Mouse (Mus musculus): ENCODE measurements around the gene Coa5. TPM values are rescaled to one million over a fixed set of nuclear protein-coding genes. Genes with fewer than 3 reads are reported as not detected.

Gene Coa5
- polyA plus RNA-seq, 1 experiment from 2014 or later = 48.9 TPM

DNA sequence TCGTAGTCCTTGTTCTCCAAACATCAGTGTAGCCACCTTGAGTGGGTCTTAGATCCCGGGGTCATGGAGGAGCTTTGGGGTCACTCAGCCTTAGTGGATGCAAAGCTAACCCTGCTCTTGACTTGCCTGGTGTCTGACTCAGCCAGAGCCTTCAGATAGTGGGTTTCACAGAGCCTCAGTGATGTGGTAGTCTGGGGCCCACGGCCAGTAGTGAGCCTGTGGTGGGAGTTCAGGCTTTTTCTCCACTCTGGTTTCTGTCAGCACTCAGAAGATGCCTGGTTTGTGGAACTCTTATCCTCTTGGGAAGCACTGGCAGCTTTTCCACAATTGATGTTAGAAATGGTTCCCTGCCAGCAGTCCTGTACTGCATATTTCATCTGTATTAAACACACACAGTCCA lies 45.6 kb downstream of the Coa5 start:
- H3K4me1 ChIP-seq = no peaks in the 10 kb centered on the region
- no peak overlapping the region for H3K4me3 ChIP-seq (replicated peaks)
- H3K9ac ChIP-seq = no peak overlapping the region
- no peak overlapping the region for H3K27ac ChIP-seq
- no peak for ATAC-seq (replicated peaks; ENCODE audit: low FRiP score)
- no peak overlapping the region for H3K4me2 ChIP-seq
- no peaks in the 10 kb centered on the region for H3K9me3 ChIP-seq (replicated peaks)
- peaks cover 8% of the 10 kb centered on the region; the same call in 1 of the 2 replicates for H3K36me3 ChIP-seq
- WGBS = 88% methylated on average over 3 of the region's 3 CpGs
- H3K27me3 ChIP-seq = no peaks in the 10 kb centered on the region

GRCm38 (mm10) chr1:37380913-37381312 lies 49.0 kb downstream of the Coa5 start:
- Histone ChIP-seq H3K4me1 (no peaks in the 10 kb centered on the region), H3K9me3 (replicated peaks) (no peaks in the 10 kb centered on the region), H3K36me3 (peaks cover 8% of the 10 kb centered on the region; the same call in 1 of the 2 replicates), H3K9ac (no peak overlapping the region), H3K4me3 (replicated peaks) (no peak overlapping the region), H3K27ac (no peak overlapping the region), H3K27me3 (no peaks in the 10 kb centered on the region), H3K4me2 (no peak overlapping the region)
- 88% methylated on average over 5 of the region's 5 CpGs for WGBS
- no peak for ATAC-seq (replicated peaks; ENCODE audit: low FRiP score)

- peaks cover 16% of the 10 kb centered on the region; the same call in 1 of the 2 replicates for H3K36me3 ChIP-seq
- ATAC-seq (replicated peaks; ENCODE audit: low FRiP score) = no peak
- H3K4me2 ChIP-seq = no peak overlapping the region
- no peak overlapping the region for H3K4me3 ChIP-seq (replicated peaks)
- 60% methylated on average over 4 of the region's 4 CpGs for WGBS
- no peaks in the 10 kb centered on the region for H3K27me3 ChIP-seq
- no peak overlapping the region for H3K9ac ChIP-seq
- H3K9me3 ChIP-seq (replicated peaks) = no peaks in the 10 kb centered on the region
- H3K27ac ChIP-seq = no peak overlapping the region
- no peaks in the 10 kb centered on the region for H3K4me1 ChIP-seq
These were observed 50.4 kb downstream of the Coa5 start for GRCm38 (mm10) chr1:37379536-37379935.

- Histone ChIP-seq H3K27me3 (no peaks in the 10 kb centered on the region), H3K36me3 (peaks cover 20% of the 10 kb centered on the region; the same call in 1 of the 2 replicates), H3K4me2 (no peak overlapping the region), H3K4me3 (replicated peaks) (no peak overlapping the region), H3K27ac (no peak overlapping the region), H3K4me1 (no peaks in the 10 kb centered on the region), H3K9ac (no peak overlapping the region), H3K9me3 (replicated peaks) (no peaks in the 10 kb centered on the region)
- ATAC-seq (replicated peaks; ENCODE audit: low FRiP score) = no peak
- 94% methylated on average over 5 of the region's 5 CpGs for WGBS
These were observed 51.8 kb downstream of the Coa5 start for GRCm38 (mm10) chr1:37378095-37378494.

DNA sequence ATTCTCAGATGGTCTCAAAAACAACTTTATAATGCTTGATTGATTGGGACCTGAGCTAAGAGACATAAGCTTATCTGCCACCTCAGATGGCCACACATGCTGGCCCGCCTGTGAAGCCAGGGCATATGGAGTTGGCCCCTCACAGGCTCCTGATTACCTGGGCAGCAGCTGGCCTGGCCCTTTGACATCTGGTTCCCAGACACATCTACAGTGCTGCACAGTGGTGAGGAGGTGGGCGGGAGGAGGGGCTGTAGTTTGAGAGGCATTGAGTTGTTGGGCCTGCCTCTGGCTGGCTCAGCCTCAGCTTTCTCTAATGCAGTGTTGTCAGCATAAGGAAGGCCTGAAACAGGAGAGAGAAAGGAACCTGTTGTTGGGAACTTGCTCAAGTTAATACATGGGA lies 53.2 kb downstream of the Coa5 start:
- no peak overlapping the region for H3K4me3 ChIP-seq (replicated peaks)
- no peak overlapping the region for H3K9ac ChIP-seq
- 82% methylated on average over 2 of the region's 2 CpGs for WGBS
- ATAC-seq (replicated peaks; ENCODE audit: low FRiP score) = no peak
- H3K4me2 ChIP-seq = no peak overlapping the region
- no peak overlapping the region for H3K27ac ChIP-seq
- peaks cover 20% of the 10 kb centered on the region for H3K36me3 ChIP-seq
- H3K4me1 ChIP-seq = no peaks in the 10 kb centered on the region
- H3K9me3 ChIP-seq (replicated peaks) = no peaks in the 10 kb centered on the region
- H3K27me3 ChIP-seq = no peaks in the 10 kb centered on the region

- H3K4me3 ChIP-seq (replicated peaks) = no peak overlapping the region
- no peak overlapping the region for H3K27ac ChIP-seq
- no peak overlapping the region for H3K9ac ChIP-seq
- no peaks in the 10 kb centered on the region for H3K9me3 ChIP-seq (replicated peaks)
- ATAC-seq (replicated peaks; ENCODE audit: low FRiP score) = no peak
- H3K27me3 ChIP-seq = no peaks in the 10 kb centered on the region
- no peaks in the 10 kb centered on the region for H3K4me1 ChIP-seq
- 90% methylated on average over 8 of the region's 8 CpGs for WGBS
- peaks cover 20% of the 10 kb centered on the region for H3K36me3 ChIP-seq
- H3K4me2 ChIP-seq = no peak overlapping the region
These were observed 53.7 kb downstream of the Coa5 start for GRCm38 (mm10) chr1:37376177-37376576.

GRCm38 (mm10) chr1:37368768-37369385 lies 61.0 kb downstream of the Coa5 start:
- Histone ChIP-seq H3K9me3 (replicated peaks) (no peaks in the 10 kb centered on the region), H3K4me3 (replicated peaks) (no peak overlapping the region), H3K36me3 (peaks cover 22% of the 10 kb centered on the region), H3K27me3 (no peaks in the 10 kb centered on the region), H3K4me1 (no peaks in the 10 kb centered on the region), H3K9ac (no peak overlapping the region), H3K27ac (no peak overlapping the region), H3K4me2 (no peak overlapping the region)
- 81% methylated on average over 7 of the region's 7 CpGs for WGBS
- no peak for ATAC-seq (replicated peaks; ENCODE audit: low FRiP score)

DNA sequence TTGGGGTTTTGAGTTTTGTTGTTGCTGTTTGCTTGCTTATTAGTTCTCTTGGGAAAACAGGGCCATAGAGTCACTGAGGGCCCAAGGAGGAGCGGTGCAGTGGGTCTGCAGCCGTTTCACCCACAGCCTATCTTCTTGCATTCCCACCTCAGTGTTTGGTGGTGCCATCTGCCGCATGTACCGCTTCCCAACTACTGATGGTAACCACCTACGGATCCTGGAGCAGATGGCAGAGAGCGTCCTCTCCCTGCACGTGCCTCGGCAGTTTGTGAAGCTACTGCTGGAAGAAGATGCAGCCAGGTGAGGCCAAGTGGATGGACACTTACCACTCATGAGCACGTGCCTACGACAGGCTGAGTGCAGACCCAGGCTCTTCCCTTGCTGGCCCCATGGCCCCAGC lies 61.8 kb downstream of the Coa5 start:
- 91% methylated on average over 10 of the region's 10 CpGs for WGBS
- H3K4me2 ChIP-seq = no peak overlapping the region
- no peak for ATAC-seq (replicated peaks; ENCODE audit: low FRiP score)

More for the DNA sequence above, 61.8 kb downstream of the Coa5 start:
- Histone ChIP-seq H3K27ac (no peak overlapping the region), H3K4me3 (replicated peaks) (no peak overlapping the region), H3K4me1 (no peaks in the 10 kb centered on the region), H3K9ac (no peak overlapping the region), H3K27me3 (no peaks in the 10 kb centered on the region), H3K36me3 (peaks cover 22% of the 10 kb centered on the region), H3K9me3 (replicated peaks) (no peaks in the 10 kb centered on the region)

Other genes with a start within 250 kb of the Coa5 start
- gene Cnga3, start 215.7 kb downstream of the Coa5 start, polyA plus RNA-seq (2015; fragmentation: Nextera tagmentation; extraction: Ambion mirVana) = 0.13 TPM in 1 of 2 replicates, not detected in the other
- gene Inpp4a, start 130.2 kb downstream of the Coa5 start, polyA plus RNA-seq (2015; fragmentation: Nextera tagmentation; extraction: Ambion mirVana) = 18.7 and 20.5 TPM in 2 replicates
- gene Unc50, start within 50 bp of the Coa5 start, polyA plus RNA-seq (2015; fragmentation: Nextera tagmentation; extraction: Ambion mirVana) = 128 and 140 TPM in 2 replicates
- gene Mgat4a, start 110.9 kb upstream of the Coa5 start, polyA plus RNA-seq (2015; fragmentation: Nextera tagmentation; extraction: Ambion mirVana) = 5.9 and 6.0 TPM in 2 replicates